Mouse (Mus musculus) cerebellum, adult 2 months (tissue): ENCODE measurements at regions not wholly inside any gene's neighbourhood (a gene's known extent, or its start where the extent isn't known, plus 50 kb on each side); places are given as distances from the start of the nearest gene placed in this dataset.

Experiments
- CTCF ChIP-seq: fragments of 200-500 bp; IDR thresholded peaks from 2 replicates; pipeline ENCODE4 v1.5.1; 2011; ENCODE audit warnings: low read depth, mild to moderate bottlenecking, control low read depth, low read length, moderate library complexity, borderline replicate concordance; ENCODE audit not compliant: insufficient read depth
- POLR2A ChIP-seq: fragments of 200-500 bp; IDR thresholded peaks from 2 replicates; pipeline ENCODE4 v1.6.1; 2011; ENCODE audit warnings: low read length, control low read depth, borderline replicate concordance; ENCODE audit not compliant: insufficient read depth

DNA sequence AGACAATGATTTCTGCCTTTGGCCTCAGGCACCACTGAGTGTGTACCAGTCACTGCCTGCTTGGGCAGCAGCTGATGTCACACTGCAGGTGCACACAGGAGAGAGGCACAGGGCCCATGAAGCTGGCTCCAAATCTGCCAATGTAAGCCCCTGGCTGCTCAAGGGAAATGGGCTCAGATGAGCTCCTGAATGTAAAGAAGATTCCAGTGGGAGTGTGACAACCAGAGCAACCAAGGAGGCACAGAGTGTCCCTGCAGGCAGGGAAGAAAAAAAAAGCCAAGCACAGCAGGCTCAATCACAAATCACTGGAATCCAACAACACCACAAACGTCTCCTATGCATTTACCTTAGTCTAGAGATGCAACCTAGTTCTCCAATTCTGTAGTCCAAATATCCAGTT lies 151.2 kb upstream of the Tox3 start:
- TF ChIP-seq CTCF (no peak), POLR2A (no peak)
